Comparison of ENCODE assay signal across 11 mouse cellular contexts in genomic region chr16:51521317-51522092, GRCm38 (mm10).
DNase-seq lines count a peak whose midpoint lies in the region; ATAC-seq and TF ChIP-seq lines count a peak whose summit lies in the region.
"Had no signal": no experiment of that assay in that cellular context is flagged by ENCODE, and none has a peak within 500 bp of the region (broad histone marks: within the 10 kb centered on the region; RNA-seq: fewer than 3 reads in every experiment).

No protein-coding gene starts in this region.

- no peak for ATAC-seq in embryonic facial prominence, embryonic 13.5 days (ENCODE audit: insufficient number of reproducible peaks, insufficient read depth, low FRiP score, low TSS enrichment, low read depth)
- ATAC-seq in hindbrain, embryonic 15.5 days (ENCODE audit: low FRiP score, low read depth) = peak; percentile 54
- ATAC-seq in midbrain, embryonic 15.5 days (replicated peaks) = peak; percentile 67

- H3K36me3 ChIP-seq in embryonic facial prominence, embryonic 13.5 days = no peaks in the 10 kb centered on the region
- no peaks in the 10 kb centered on the region for H3K36me3 ChIP-seq in hindbrain, embryonic 15.5 days
- no peaks in the 10 kb centered on the region for H3K36me3 ChIP-seq in midbrain, embryonic 15.5 days (replicated peaks)
- H3K36me3 ChIP-seq: limb, embryonic 15.5 days had no signal

- DNase-seq in embryo, embryonic 10 days (ENCODE audit: low spot score) = peak; percentile 62
- DNase-seq in cerebellum, adult 2 months = no peak
- DNase-seq in T-cell, adult 2 months (ENCODE audit: low spot score) = no peak
- no peak for DNase-seq in adrenal gland, adult 8-10 months
- DNase-seq: cerebellum, postnatal 36 days; kidney, postnatal 14 days; thymus, postnatal 36 days had no signal

- no peak for TF ChIP-seq POLR2A in cerebellum, adult 2 months (IDR thresholded peaks at IDR 0.05; ENCODE audit: borderline replicate concordance, insufficient read depth, low read length)

- peak overlapping the region; percentile 27; the same call in 1 of the 2 replicates for H3K4me2 ChIP-seq in embryonic facial prominence, embryonic 13.5 days
- H3K4me2 ChIP-seq in hindbrain, embryonic 15.5 days = peak overlapping the region; percentile 42
- H3K4me2 ChIP-seq in midbrain, embryonic 15.5 days = peak overlapping the region; percentile 26; the same call in 1 of the 2 replicates
- H3K4me2 ChIP-seq: limb, embryonic 15.5 days had no signal

- no peaks in the 10 kb centered on the region for H3K9me3 ChIP-seq in embryonic facial prominence, embryonic 13.5 days
- H3K9me3 ChIP-seq in hindbrain, embryonic 15.5 days = no peaks in the 10 kb centered on the region
- no peaks in the 10 kb centered on the region for H3K9me3 ChIP-seq in midbrain, embryonic 15.5 days
- H3K9me3 ChIP-seq: limb, embryonic 15.5 days had no signal

- H3K4me3 ChIP-seq in embryonic facial prominence, embryonic 13.5 days = no peak overlapping the region
- H3K4me3 ChIP-seq in hindbrain, embryonic 15.5 days = 0 out of 2 replicates have a peak overlapping the region, but pooled peaks have one; percentile 21
- H3K4me3 ChIP-seq in midbrain, embryonic 15.5 days = 0 out of 2 replicates have a peak overlapping the region, but pooled peaks have one; percentile 4
- no peak overlapping the region for H3K4me3 ChIP-seq in cerebellum, adult 2 months (replicated peaks; ENCODE audit: insufficient read depth, low read depth, low read length)
- H3K4me3 ChIP-seq: limb, embryonic 15.5 days had no signal

- 62% methylated on average over 13 of the region's 13 CpGs for WGBS in embryonic facial prominence, embryonic 13.5 days
- WGBS in hindbrain, embryonic 15.5 days = 45% methylated on average over 13 of the region's 13 CpGs
- WGBS in midbrain, embryonic 15.5 days = 56% methylated on average over 13 of the region's 13 CpGs
- 93% methylated on average over 13 of the region's 13 CpGs for WGBS in cerebellum, adult 2 months

- peaks cover 7% of the 10 kb centered on the region; the same call in 1 of the 2 replicates for H3K4me1 ChIP-seq in embryonic facial prominence, embryonic 13.5 days
- H3K4me1 ChIP-seq in hindbrain, embryonic 15.5 days (replicated peaks) = peaks cover 18% of the 10 kb centered on the region
- peaks cover 7% of the 10 kb centered on the region; the same call in 1 of the 2 replicates for H3K4me1 ChIP-seq in midbrain, embryonic 15.5 days
- H3K4me1 ChIP-seq in cerebellum, adult 2 months (ENCODE audit: control insufficient read depth, insufficient read depth, low read length) = no peaks in the 10 kb centered on the region; the same call in 1 of the 2 replicates
- H3K4me1 ChIP-seq: limb, embryonic 15.5 days had no signal

- H3K9ac ChIP-seq in embryonic facial prominence, embryonic 13.5 days = no peak overlapping the region
- H3K9ac ChIP-seq in hindbrain, embryonic 15.5 days = 0 out of 2 replicates have a peak overlapping the region, but pooled peaks have one; percentile 16
- H3K9ac ChIP-seq in midbrain, embryonic 15.5 days = no peak overlapping the region
- H3K9ac ChIP-seq: limb, embryonic 15.5 days had no signal

- no peak for TF ChIP-seq CTCF in cerebellum, adult 2 months (IDR thresholded peaks at IDR 0.05; ENCODE audit: borderline replicate concordance, insufficient read depth, low read depth, low read length)

- no peak overlapping the region for H3K27ac ChIP-seq in embryonic facial prominence, embryonic 13.5 days
- H3K27ac ChIP-seq in hindbrain, embryonic 15.5 days (replicated peaks) = peak overlapping the region; percentile 38; the same call in 1 of the 2 replicates
- H3K27ac ChIP-seq in midbrain, embryonic 15.5 days = peak overlapping the region; percentile 45; the same call in 1 of the 2 replicates
- no peak overlapping the region for H3K27ac ChIP-seq in cerebellum, adult 2 months (ENCODE audit: insufficient read depth, low read length)
- H3K27ac ChIP-seq: limb, embryonic 15.5 days had no signal

- no peaks in the 10 kb centered on the region for H3K27me3 ChIP-seq in embryonic facial prominence, embryonic 13.5 days
- H3K27me3 ChIP-seq in hindbrain, embryonic 15.5 days = no peaks in the 10 kb centered on the region
- no peaks in the 10 kb centered on the region for H3K27me3 ChIP-seq in midbrain, embryonic 15.5 days (replicated peaks)
- H3K27me3 ChIP-seq in cerebellum, adult 2 months (ENCODE audit: control insufficient read depth, insufficient read depth, low read length) = no peaks in the 10 kb centered on the region
- H3K27me3 ChIP-seq: limb, embryonic 15.5 days had no signal

Comparison
In these comparisons a context has a peak if more than half of its experiments do, and no peak if none do; other contexts are left out.
1. H3K27ac ChIP-seq: peak in hindbrain, embryonic 15.5 days (single experiment) and midbrain, embryonic 15.5 days (single experiment); none in embryonic facial prominence, embryonic 13.5 days (single experiment) and cerebellum, adult 2 months (single experiment).
2. H3K4me3 ChIP-seq: peak in hindbrain, embryonic 15.5 days (single experiment) and midbrain, embryonic 15.5 days (single experiment); none in embryonic facial prominence, embryonic 13.5 days (single experiment) and cerebellum, adult 2 months (single experiment).
3. Peak in every context shown above with its lines, with median percentiles within 50 percentile points of each other: H3K4me2 ChIP-seq.